Mouse (Mus musculus): ENCODE measurements at regions not wholly inside any gene's neighbourhood (a gene's known extent, or its start where the extent isn't known, plus 50 kb on each side); places are given as distances from the start of the nearest gene placed in this dataset.

DNA sequence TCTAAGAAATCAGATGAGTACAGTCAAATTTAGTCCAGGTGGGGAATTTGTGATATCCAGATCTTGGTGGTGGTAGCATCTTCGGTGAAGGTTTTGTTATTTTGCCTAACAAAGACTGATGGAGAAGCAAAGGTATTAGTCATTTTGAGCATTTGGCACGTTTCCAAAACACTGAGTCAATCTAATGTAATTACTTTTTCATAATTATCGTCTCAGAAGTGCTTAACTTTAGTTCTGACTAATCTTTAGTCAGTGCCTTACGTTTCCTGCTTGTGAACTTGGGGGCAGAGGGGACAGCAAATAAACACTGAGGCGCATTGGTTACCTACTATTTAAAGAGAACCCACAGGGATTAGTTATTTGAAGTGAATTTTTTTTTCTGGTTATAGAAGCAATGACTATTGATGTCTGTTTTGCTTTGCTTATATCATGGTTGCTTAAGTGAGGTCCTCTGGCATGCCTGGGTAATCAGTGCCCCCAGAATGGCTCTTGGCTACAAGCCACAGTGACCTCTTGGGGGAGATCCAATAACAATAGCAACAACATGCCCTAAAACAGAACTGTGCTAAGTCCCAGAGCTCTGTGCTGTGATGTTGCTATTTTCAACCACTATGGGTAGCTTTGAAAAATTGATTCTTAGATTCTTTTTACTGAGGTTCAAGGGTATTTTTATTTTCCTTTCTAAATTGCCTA lies 275.1 kb downstream of the Gpat3 start:
- peak; percentile 42 for DNase-seq

DNA sequence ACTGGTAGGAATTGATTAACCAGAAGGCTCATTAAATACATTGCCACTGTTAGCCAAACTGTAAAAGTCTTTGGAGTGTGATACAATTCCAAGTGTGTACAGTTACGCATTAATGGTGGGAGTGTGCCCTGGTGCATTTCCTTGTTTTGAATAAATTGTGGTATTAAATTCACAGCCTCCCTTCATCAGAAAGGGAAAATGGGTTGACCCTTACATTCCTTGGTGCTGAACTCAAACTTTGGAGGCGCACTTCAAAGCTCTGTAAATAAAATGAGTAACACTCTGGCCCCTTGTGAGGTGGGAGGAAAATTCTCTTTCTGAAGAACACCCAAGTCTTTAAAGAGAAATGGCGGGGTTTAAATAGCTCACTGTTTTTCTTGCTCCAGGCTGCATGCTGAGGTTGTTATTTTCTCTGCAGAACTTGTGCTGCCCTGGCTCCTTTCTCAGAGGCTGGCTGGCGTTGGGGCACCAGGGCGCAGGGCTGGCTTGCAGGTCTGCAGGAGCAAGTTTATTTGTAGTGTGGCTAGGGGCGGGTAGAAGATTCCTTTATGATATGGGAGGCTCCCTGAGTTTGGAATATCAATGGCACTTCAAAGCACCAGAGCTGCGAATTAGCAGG lies 266.7 kb downstream of the Gpat3 start:
- peak; percentile 46 for DNase-seq

DNA sequence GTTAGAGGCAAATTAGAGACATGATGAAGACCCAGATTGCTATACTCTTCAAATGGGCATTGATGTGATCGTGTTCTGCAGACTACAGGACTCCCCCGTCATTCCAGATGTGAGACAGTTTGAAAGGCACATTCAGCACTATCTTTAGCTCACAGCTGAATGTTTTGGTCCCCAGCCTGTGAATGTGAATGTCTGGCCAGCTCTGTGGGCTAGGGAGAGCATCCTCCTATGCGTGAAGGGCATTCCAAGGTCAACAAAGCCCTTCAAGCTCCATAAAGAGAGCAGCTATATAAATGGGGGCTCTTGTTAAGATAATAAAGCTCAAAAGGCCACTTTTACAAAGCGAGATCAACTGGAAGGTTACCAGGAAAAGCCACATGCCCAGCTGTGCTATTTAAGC lies 266.1 kb downstream of the Gpat3 start:
- DNase-seq, result no peak

DNA sequence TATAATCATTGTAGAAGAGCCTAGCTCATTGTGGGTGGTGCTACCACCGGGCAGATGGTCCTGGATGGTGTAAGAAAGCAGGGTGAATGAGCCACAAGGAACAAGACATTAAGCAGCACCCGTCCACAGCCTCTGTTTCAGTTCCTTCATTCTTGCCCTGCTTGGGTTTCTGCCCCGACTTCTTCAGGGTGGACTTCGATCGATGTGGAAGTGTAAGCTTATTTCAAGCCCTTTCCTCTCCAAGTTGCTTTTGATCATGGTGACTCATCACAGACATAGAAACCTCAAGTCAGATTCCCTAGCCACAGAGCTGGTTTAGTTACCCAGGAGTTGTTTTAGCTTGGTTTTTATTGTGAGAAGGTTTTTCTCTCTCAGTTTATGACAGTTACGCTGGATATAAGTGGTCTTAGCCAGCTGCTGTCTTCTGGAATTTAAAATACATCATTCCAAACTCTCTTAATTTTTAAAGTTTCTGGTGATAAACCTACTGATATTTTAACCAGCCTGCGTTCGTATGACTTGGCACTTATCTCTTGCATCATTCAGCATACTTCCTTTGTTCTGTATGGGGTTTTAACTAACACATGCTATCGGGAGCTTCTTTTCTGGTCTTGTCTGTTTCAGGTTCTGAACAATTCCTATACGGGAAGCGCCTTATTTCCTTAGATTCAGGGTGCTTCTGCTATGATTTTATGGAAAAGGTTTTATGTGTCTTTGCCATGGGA lies 255.6 kb downstream of the Gpat3 start:
- no peak for DNase-seq

DNA sequence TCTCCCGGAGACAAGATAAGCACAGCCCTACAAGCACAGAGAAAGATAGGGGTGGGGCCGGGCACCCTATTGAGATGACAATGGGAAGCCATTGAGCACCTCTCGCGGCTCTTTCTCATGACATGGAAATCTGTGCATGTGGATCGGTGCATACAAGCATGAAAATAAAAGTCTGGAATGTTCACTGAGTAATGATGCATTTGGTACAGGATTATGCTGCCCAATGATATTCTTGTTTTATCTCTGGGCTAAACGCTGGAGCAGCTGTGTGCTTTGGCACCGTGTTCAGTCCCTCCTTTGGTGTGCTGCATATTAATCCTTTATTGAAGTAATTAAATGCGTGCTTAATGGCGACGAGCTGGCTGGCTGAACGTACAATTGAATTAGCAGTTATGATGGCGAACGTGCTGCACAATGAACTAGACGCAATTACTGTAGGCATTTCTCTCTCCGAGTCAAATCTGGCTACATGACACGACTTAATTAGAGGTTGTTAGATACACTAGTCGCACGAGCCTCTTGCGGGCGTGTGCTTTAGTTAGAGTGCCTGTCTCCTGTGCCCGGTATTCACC lies 245.6 kb downstream of the Gpat3 start:
- DNase-seq, result no peak

DNA sequence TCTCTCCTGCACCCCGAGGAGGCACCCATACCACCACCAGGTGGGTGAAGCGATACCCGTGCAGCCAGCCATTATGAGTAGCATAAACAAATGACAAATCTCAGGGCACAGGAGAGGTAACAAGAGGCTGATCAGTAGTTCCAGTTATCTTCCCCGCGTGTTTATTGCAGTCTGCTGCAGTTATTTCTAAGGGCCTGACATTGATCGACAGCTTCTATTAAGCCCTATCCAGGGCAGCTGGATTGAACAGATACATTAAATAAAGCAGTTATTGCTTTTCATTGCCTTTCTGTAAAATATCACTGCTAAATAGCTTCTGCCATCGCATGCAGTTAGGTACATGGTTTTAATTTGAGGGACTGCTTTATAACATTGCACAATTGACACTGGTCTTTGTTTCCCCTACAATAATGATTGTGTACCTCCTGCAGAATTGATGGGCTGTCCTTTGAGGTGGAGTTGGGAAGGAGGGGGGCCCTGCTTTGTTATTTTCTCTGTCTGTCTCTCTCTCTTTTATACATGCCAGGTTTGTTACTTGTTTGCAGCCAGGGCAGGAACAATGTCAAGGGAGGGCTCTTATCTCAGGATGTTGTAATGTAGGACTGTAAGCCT lies 245.0 kb downstream of the Gpat3 start:
- DNase-seq, result no peak

DNA sequence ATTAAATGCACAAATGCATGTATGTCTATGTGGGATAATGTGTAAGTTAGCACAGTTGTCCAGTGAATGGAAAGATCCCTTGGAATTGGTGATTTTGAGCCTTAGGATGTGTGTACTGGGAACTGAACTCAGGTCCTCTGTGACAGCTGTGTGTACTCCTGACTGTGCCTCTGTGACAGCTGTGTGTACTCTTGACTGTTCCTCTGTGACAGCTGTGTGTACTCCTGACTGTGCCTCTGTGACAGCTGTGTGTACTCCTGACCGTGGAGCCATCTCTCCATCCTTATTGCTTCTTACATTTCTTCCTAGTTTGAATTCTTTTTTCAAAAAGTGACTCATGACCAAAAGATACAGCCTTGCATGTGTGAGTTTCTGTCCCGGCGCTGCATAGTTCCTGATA lies 239.7 kb downstream of the Gpat3 start:
- DNase-seq, result no peak

DNA sequence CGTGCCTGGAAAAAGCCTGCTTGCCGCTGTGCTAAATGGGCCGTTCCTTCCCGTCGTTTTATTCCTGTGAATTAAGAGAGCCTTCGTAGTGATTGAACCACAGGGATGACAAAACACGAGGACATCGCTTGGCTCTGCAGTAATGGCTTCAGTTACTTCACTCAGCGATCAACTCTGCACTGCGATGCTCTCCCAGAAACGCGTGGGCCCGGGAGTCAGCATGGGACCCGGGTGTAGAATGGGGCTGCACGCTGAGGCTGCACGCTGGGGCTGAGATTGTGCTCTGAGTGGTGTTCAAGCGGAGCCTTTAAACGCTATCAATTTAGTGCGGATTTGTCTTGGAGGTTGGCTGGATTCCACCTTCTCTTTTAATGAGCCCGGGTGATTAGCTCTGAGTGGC lies 237.1 kb downstream of the Gpat3 start:
- DNase-seq, result no peak

DNA sequence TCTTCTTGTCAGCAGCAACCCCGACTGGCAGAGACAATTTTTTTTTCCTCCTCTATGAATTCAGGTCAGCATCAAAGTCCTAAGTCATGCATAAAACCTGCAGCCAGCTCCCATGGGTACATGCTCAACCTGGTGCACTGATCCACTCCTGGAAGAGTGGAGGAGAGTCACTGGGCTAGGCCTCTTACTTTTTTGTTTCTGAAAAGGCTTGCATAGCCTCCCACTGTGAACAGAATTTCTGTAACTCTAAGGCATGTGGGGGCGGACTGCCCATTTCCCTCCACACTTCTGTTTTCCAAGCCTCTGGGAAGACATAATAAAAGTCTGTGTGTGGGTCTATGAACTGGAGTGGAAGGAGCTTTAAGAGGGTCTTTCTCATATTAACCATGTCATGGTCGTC lies 218.8 kb downstream of the Gpat3 start:
- no peak for DNase-seq

DNA sequence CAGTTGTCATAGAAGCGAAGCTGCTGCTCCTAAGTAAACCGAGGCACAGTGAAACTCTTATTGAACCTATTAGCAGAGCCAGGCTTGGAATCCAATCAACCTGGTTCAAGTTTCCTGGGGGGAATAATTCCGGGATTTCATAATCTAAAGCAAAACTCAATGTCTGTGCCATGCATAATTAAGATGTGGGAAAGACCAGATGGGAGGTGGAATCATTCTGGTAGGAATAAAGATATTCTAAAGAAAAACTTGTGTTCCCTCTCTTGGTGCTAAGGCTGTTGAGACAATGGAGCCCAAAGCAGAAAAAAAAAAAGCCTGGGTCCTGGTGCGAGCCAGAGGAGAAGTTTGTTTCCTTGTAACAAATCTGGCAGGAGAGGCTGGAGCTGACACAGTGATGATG lies 217.7 kb downstream of the Gpat3 start:
- no peak for DNase-seq

DNA sequence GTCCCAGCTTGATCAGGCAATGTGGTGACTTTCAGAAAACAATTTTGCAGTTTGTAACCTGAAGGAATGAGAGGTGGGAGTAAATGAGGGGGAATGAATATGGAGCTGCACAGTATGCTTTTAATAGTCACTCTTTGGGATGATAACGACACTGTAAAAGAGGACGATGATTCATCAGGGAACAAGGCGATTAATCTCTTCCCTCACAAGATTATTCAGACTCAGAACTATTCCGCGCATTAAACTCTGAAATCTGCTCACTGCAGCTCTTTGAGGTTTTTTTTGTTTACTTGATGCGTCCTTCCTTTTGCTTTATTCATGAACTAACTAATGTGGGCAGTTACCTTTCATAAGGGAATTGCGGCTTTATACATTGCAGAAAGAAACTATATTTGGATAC lies 206.1 kb downstream of the Gpat3 start:
- no peak for DNase-seq

DNA sequence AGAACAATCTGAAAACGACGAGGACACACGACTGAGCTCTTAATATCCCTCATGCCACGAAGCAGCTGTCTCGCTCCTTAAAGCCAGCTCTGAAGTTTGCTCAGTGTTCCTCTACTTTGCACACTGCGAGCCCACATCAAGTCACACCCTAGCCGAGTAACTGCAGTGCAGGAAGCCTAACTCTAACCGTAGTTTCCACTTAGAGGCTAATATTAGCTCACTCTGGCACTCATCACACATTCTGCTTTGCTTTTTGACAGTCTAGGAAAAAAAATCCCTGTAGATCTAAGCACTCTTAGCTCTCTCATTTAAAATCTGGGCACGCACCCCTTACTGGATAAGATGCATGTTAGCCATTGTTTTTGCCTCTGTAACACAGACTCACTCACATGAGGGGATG lies 195.0 kb downstream of the Gpat3 start:
- no peak for DNase-seq

DNA sequence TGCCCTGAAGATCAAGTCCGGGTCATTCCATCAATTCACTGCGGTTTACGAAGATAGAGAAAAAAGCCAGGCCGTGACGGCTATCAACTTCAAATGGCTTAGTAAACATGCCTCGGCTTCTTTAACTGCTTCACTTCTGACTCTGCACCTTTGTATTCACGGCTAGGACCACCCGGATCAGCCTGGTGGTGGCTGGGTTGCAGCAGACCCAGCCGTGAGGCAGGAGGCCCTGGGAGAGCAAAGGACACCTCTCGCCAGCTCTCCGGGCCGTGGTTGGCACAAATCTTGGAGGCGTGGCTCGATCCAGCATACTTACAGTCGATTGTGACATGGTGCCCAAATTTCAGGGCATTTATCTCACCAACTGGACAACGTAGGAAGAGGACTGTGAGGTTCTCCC lies 187.5 kb downstream of the Gpat3 start:
- DNase-seq, result no peak

DNA sequence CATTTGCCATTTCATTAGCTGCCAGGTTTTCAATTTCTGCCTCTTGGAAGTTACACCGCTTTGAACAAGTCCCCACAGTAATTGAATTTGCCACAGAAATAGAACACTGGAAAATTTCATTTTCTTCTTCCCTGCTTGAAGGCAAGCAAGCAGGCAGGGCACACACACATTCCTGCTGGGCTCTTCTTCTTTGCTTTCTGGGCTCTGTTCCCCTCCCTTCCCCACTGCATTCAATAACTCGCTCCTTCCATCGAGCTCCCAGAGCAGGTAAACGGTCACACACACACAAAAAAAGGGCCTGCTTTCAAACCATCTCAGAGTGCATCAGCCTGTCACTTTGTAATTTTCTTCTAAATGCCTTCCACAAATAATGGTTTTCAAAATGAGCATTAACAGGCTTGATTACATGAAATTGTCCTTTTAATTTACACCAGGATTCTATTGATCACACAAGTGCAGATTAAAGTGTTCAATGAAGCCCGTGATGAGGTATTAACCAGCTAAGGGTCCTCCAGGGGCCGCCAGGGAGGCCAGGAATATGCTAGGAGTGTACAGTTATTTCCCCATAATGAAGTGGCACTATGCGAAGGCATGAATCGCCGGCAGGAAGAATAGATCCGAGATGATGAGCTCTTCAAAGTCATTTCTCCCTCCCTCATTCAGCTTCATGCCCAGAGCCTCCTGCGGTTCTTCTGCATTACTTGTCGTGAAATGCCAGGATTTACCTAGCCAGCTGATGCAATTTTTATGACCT lies 186.8 kb downstream of the Gpat3 start:
- no peak for DNase-seq

DNA sequence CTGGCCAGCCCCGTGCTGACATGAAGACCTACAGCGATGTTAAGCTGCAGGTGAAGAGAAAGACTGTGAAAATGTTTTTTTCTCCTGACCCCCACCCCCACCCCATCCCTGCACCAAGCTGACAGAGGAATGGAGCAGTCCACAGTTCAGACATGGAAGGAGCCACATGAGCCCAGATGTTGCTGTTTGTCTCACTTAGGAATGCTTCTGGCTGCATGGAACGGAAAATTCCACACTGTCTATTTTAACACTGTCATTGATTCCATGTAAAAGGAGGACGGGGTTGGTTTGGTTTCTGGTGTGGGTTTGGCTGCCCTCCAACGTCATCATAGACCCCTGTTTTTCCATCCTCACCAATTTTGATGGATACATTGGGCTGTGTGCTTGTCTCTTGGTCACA lies 179.3 kb downstream of the Gpat3 start:
- no peak for DNase-seq

DNA sequence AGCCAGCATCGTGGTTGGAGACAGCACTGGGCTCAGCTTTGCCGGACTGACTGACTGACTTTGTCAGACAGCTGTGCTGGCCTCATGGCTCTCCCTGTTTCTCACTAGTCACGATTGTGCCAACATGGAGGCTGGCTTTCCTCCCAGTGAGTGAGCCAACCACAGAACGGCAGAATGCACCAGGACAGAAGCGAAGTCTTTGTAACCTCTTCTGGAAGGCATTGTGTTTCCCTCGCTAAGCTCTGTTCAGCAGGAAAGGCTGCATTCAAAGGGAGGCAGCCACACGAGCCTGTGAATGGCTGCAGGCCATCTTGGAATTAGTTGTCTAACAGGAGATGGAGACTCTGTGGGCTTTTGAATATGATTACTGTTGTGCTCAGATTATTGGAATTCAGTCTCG lies 178.3 kb downstream of the Gpat3 start:
- no peak for DNase-seq

DNA sequence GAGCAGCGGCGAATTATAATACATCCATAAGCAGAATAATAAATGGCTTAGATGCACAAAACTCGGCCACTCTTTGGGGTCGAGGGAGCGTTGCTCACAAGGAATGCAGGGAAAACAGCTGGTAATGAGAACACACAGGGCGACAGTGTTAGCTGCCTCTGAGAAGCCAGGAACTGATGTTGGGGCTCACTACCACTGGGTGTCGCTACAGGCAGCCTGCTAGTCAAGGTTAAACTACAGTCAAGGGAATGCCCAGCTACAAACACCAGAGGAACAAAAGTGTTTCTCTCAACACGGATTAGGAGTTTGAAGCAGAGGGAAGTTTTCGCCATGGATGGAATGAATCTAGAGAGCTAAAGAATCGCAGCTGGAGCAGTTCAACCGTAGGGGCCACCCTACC lies 175.3 kb downstream of the Gpat3 start:
- peak; percentile 80 for DNase-seq

DNA sequence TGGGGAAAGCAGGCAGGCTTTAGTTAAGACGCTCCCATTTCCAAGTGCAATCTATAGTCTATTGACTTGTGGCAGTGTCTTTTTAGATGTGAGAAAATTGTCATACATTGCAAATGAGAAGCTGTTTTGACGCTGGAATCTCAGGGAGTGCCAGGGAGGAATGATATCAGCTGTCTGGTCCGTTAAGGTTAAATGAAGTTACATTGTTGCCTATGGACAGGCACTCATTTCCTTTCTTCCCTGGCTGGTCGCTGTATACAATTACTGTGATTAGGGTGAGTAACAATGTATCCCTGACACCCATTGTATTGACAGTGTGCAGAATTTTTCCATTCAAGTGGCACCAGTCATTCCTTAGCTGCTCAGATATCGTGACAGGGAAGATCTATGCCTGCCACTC lies 168.3 kb downstream of the Gpat3 start:
- DNase-seq, result no peak

DNA sequence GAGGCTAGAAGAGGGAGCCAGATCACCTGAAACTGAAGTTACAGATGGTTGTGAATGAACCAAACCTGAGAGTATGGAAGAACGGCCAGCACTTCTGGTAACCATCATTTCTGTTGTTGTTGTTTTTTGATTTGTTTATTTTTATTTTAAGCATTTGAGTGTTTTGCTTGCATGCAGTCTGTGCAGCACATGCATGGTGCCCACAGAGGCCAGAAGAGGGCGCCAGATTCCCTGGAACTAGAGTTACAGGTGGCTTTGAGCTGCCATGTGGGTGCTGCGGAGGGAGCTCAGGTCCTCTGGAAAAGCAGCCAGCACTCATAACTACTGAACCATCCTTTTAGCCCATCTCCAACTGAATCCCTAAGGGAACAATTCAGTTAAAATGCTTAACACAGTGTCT lies 159.7 kb downstream of the Gpat3 start:
- no peak for DNase-seq

DNA sequence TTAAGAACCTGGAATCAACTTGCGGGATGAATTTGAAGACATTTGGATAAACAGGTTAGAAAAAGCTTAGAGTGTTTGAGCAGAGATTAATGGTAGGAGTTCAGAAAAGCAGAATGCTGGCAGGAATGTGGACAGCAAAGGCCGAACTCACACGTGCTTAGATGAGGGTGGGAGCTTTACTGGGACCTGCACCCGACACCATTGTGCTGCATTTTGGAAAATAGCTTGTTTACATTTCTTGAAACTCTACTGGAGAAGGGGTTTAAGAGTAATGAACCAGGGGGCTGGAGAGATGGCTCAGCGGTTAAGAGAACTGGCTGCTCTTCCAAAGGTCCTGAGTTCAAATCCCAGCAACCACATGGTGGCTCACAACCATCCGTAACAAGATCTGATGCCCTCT lies 154.9 kb downstream of the Gpat3 start:
- no peak for DNase-seq

DNA sequence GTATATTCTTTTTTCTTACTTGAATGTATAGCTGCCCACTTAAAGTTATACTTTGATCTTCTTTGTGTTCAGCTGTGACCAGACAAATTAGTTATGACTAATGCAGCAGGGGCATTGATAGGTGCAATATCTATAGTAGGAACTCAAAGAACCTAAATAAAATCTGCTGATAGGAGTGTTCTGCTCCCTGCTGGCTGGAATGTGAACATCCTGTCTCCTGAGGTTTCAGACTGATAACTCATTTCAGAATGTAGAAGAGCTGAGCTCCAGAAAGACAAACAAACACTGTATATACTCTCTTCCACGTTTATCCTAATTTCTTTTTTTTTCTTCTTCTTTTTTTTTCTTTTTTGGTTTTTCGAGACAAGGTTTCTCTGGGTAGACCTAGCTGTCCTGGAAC lies 146.9 kb downstream of the Gpat3 start:
- DNase-seq, result no peak

DNA sequence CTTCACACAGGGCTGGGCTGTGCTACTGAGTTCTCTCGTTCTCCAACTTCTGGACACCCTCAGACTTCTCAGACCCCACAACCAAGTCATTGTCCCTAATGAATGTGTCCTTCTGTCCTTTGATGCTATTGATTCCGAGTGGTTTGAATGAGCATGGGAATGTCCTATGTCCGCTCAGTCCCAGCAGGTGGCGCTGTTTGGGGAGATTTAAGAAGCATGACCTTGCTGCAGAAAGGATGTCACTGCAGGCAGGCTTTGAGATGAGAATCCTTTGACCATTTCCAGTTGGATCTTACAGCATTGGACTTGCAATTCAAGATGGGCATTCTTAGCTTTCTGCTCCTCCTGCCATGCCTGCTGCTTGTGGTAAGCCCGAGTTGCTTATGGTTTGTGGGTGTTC lies 146.1 kb downstream of the Gpat3 start:
- DNase-seq, result peak; percentile 37

DNA sequence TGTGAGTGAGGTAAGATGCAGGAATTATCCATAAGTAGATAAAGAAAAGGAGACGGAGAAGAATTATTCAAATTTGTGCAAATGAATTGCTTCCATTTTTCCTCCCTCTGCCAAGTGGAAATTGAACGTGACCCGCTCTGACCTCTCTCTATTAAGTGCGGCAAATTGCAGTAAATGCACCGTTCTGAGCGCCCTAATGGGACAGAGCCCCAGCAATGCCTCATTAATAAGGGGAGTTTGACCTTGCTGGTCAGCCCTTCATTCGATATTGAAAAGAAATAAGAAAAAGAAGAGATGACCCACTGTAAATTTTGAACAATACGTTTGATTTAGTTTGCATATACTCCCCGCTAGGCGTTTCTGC lies 137.0 kb downstream of the Gpat3 start:
- DNase-seq, result no peak
